Mouse (Mus musculus) embryonic facial prominence, embryonic 13.5 days (tissue): ENCODE measurements around the gene Fcer2a. TPM values are rescaled to one million over a fixed set of nuclear protein-coding genes. Genes with fewer than 3 reads are reported as not detected.

Source experiments
- ATAC-seq: fragments of 200-750 bp; cut with Nextera tagmentation; 2 replicates; pipeline ENCODE4 v1.8.0; 2017; ENCODE audit warnings: low read depth; ENCODE audit not compliant: insufficient number of reproducible peaks, insufficient read depth, low FRiP score, low TSS enrichment
- H3K27ac ChIP-seq: fragments of 300-500 bp; sonication (generic); 2 replicates; pipeline ENCODE4 v1.5.1; 2015; ENCODE audit warnings: moderate library complexity, mild to moderate bottlenecking, inconsistent platforms
- H3K27me3 ChIP-seq: fragments of 300-500 bp; sonication (generic); 2 replicates; pipeline ENCODE4 v1.6.1; 2015; ENCODE audit warnings: mild to moderate bottlenecking, inconsistent platforms
- H3K36me3 ChIP-seq: fragments of 300-500 bp; sonication (generic); 2 replicates; pipeline ENCODE4 v1.6.1; 2015; ENCODE audit warnings: mild to moderate bottlenecking, inconsistent platforms
- H3K4me1 ChIP-seq: fragments of 300-500 bp; sonication (generic); 2 replicates; pipeline ENCODE4 v1.6.1; 2015; ENCODE audit warnings: inconsistent platforms
- H3K4me2 ChIP-seq: fragments of 300-500 bp; sonication (generic); 2 replicates; pipeline ENCODE4 v1.6.1; 2015; ENCODE audit warnings: moderate library complexity, mild to moderate bottlenecking, inconsistent platforms
- H3K4me3 ChIP-seq: fragments of 300-500 bp; sonication (generic); 2 replicates; pipeline ENCODE4 v1.5.1; 2015; ENCODE audit warnings: mild to moderate bottlenecking, inconsistent platforms
- H3K9ac ChIP-seq: fragments of 300-500 bp; sonication (generic); 2 replicates; pipeline ENCODE4 v1.6.1; 2015; ENCODE audit warnings: mild to moderate bottlenecking, inconsistent platforms
- H3K9me3 ChIP-seq: fragments of 300-500 bp; sonication (generic); 2 replicates; pipeline ENCODE4 v1.6.1; 2016; ENCODE audit warnings: inconsistent platforms
- WGBS: fragments of 180-500 bp; shearing (Covaris S2); methylation state at CpG from one replicate; pipeline ENCODE4 v1.1.7; 2015; ENCODE audit warnings: mixed read lengths; 5-methylcytosine and 5-hydroxymethylcytosine counted together
- polyA plus RNA-seq: library from polyadenylated mRNA; unstranded; fragments of >200 nt; fragmentation: Nextera tagmentation; extraction: Ambion mirVana; gene quantifications from 2 replicates; pipeline ENCODE4 v1.2.1, GENCODE M21; 2015

Gene Fcer2a
- polyA plus RNA-seq: 0.27 and 0.37 TPM in 2 replicates

DNA sequence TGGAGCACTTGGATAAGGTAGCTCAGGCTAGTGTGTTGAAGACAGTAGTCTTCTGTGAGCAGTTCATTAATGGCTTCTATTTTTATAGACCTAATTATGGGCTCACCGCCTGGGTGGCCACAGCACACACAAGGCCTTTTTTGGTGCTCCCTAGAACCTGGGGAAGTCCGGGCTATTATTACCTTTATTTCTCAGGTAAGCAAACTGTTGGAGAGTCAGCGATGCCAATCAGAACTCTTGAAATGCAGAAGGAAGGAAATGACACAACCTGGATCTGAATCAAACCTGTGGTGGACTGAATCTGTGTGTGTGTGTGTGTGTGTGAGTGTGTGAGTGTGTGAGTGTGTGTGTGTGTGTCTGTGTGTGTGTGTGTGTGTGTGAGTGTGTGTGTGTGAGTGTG is at the start of gene Fcer2a:
Fcer2a (minus strand) TSS at position 55 of the 400 bp plus-strand sequence.
- Histone ChIP-seq H3K4me1 (no peaks in the 10 kb centered on the region), H3K4me3 (no peak within 1 kb of the TSS), H3K27me3 (no peaks in the 10 kb centered on the region), H3K36me3 (no peaks in the 10 kb centered on the region), H3K4me2 (no peak within 1 kb of the TSS), H3K9ac (no peak within 1 kb of the TSS), H3K27ac (no peak within 1 kb of the TSS), H3K9me3 (no peaks in the 10 kb centered on the region; the same call in 1 of the 2 replicates)
- 86% methylated on average over 3 of the region's 3 CpGs for WGBS
- ATAC-seq: no peak

- no peak overlapping the region for H3K9ac ChIP-seq
- no peak for ATAC-seq
- no peaks in the 10 kb centered on the region for H3K27me3 ChIP-seq
- WGBS: 88% methylated on average over 2 of the region's 2 CpGs
- no peaks in the 10 kb centered on the region for H3K4me1 ChIP-seq
- H3K27ac ChIP-seq: no peak overlapping the region
- no peaks in the 10 kb centered on the region for H3K9me3 ChIP-seq
- no peak overlapping the region for H3K4me3 ChIP-seq
- H3K4me2 ChIP-seq: no peak overlapping the region
- H3K36me3 ChIP-seq: no peaks in the 10 kb centered on the region
Measured at GRCm38 (mm10) chr8:3736947-3737346, 43.0 kb upstream of the Fcer2a start.

- Histone ChIP-seq H3K9ac (no peak overlapping the region), H3K4me2 (no peak overlapping the region), H3K4me3 (no peak overlapping the region), H3K4me1 (no peaks in the 10 kb centered on the region), H3K27ac (no peak overlapping the region), H3K27me3 (no peaks in the 10 kb centered on the region), H3K9me3 (no peaks in the 10 kb centered on the region), H3K36me3 (no peaks in the 10 kb centered on the region)
- 78% methylated on average over 2 of the region's 2 CpGs for WGBS
- ATAC-seq: no peak
Measured at GRCm38 (mm10) chr8:3735599-3735998, 41.6 kb upstream of the Fcer2a start.

- ATAC-seq: no peak
- no peaks in the 10 kb centered on the region for H3K9me3 ChIP-seq
- H3K4me3 ChIP-seq: no peak overlapping the region
- 53% methylated on average over 1 of the region's 1 CpGs for WGBS
- H3K27ac ChIP-seq: no peak overlapping the region
- no peaks in the 10 kb centered on the region for H3K4me1 ChIP-seq
- H3K4me2 ChIP-seq: no peak overlapping the region
- no peaks in the 10 kb centered on the region for H3K27me3 ChIP-seq
- no peak overlapping the region for H3K9ac ChIP-seq
- no peaks in the 10 kb centered on the region for H3K36me3 ChIP-seq
Measured at GRCm38 (mm10) chr8:3734084-3734483, 40.1 kb upstream of the Fcer2a start.

- Histone ChIP-seq H3K36me3 (no peaks in the 10 kb centered on the region), H3K27me3 (no peaks in the 10 kb centered on the region), H3K4me3 (no peak overlapping the region), H3K9me3 (no peaks in the 10 kb centered on the region), H3K9ac (no peak overlapping the region), H3K4me1 (no peaks in the 10 kb centered on the region), H3K4me2 (no peak overlapping the region), H3K27ac (no peak overlapping the region)
- 47% methylated on average over 1 of the region's 1 CpGs for WGBS
- no peak for ATAC-seq
Measured at GRCm38 (mm10) chr8:3721041-3721440, 27.1 kb upstream of the Fcer2a start.

GRCm38 (mm10) chr8:3720551-3720950 is 26.6 kb upstream of the Fcer2a start, which contains the start of gene Clec4g:
TSS of gene Clec4g (minus strand) at chr8:3720651.
- H3K27me3 ChIP-seq: no peaks in the 10 kb centered on the region
- H3K4me3 ChIP-seq: no peak within 1 kb of the TSS
- no peaks in the 10 kb centered on the region for H3K36me3 ChIP-seq
- no peak within 1 kb of the TSS for H3K4me2 ChIP-seq
- no peak for ATAC-seq
- H3K4me1 ChIP-seq: no peaks in the 10 kb centered on the region
- H3K9ac ChIP-seq: no peak within 1 kb of the TSS
- no peaks in the 10 kb centered on the region for H3K9me3 ChIP-seq
- WGBS: 73% methylated on average over 5 of the region's 5 CpGs
- H3K27ac ChIP-seq: no peak within 1 kb of the TSS

GRCm38 (mm10) chr8:3718559-3718958 is 24.6 kb upstream of the Fcer2a start:
- Histone ChIP-seq H3K4me3 (no peak overlapping the region), H3K9me3 (no peaks in the 10 kb centered on the region), H3K27me3 (no peaks in the 10 kb centered on the region), H3K27ac (no peak overlapping the region), H3K36me3 (no peaks in the 10 kb centered on the region), H3K9ac (no peak overlapping the region), H3K4me1 (no peaks in the 10 kb centered on the region), H3K4me2 (no peak overlapping the region)
- 17% methylated on average over 14 of the region's 14 CpGs for WGBS
- no peak for ATAC-seq

DNA sequence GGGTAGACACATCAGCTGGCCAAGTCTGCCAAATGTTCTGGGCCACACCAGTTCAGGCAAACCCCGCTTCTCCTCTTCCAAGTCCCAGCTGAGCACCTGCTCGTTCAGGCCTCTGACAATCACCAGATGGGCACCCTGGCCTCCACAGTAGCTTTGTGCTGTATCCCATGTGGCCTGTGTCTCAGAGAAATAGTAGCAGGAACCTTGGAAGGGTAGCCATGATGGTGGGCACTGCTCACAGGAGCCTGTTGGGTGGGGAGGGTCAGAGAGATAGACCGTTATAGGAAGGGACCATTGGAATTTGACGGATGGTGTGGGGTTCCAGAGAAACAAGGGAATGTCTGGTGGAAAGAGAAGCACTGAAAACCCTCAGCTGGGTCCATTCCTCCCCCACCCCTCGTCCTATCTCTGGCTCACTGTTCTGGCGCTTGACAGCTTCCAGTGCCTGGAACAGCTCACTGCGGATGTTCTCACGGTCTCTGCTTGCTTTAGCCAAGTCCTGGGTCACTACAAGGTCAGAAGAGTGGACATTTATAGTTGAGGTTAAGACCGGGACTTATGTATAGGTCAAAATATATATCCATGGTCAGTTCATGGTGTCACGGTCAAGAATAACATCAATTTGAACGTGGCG is 23.5 kb upstream of the Fcer2a start:
- no peak overlapping the region for H3K4me2 ChIP-seq
- no peaks in the 10 kb centered on the region for H3K4me1 ChIP-seq
- H3K9me3 ChIP-seq: no peaks in the 10 kb centered on the region
- H3K27me3 ChIP-seq: no peaks in the 10 kb centered on the region
- no peak overlapping the region for H3K4me3 ChIP-seq
- no peak for ATAC-seq
- no peak overlapping the region for H3K9ac ChIP-seq
- H3K36me3 ChIP-seq: no peaks in the 10 kb centered on the region
- WGBS: 86% methylated on average over 12 of the region's 12 CpGs
- no peak overlapping the region for H3K27ac ChIP-seq

DNA sequence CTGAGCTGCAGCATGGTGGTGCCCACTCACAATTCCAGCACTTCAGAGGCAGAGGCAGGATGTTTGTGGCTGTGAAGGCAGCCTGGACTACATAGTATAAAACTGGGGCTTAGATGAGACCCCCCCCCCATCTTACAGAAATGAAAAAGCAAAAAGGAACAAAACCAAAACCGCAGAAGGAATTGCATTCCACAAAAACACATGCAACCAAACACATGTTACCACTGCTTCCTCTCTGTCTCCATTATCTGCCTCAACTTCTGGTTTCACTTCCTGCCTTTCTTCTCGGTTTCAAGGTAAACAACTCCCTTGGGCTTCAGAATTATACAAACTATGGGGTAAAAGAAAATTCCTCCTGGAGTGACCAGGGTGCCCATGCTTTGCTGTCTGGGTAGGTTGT is 17.7 kb upstream of the Fcer2a start:
- Histone ChIP-seq H3K9me3 (no peaks in the 10 kb centered on the region), H3K9ac (no peak overlapping the region), H3K27me3 (no peaks in the 10 kb centered on the region), H3K4me2 (no peak overlapping the region), H3K27ac (no peak overlapping the region), H3K4me1 (no peaks in the 10 kb centered on the region), H3K36me3 (no peaks in the 10 kb centered on the region), H3K4me3 (no peak overlapping the region)
- 54% methylated on average over 2 of the region's 2 CpGs for WGBS
- ATAC-seq: no peak

GRCm38 (mm10) chr8:3710312-3710711 is 16.3 kb upstream of the Fcer2a start:
- no peak overlapping the region for H3K4me3 ChIP-seq
- no peaks in the 10 kb centered on the region for H3K36me3 ChIP-seq
- no peak overlapping the region for H3K4me2 ChIP-seq
- no peak overlapping the region for H3K9ac ChIP-seq
- no peaks in the 10 kb centered on the region for H3K4me1 ChIP-seq
- H3K9me3 ChIP-seq: no peaks in the 10 kb centered on the region
- H3K27me3 ChIP-seq: no peaks in the 10 kb centered on the region
- 70% methylated on average over 3 of the region's 3 CpGs for WGBS
- ATAC-seq: no peak
- no peak overlapping the region for H3K27ac ChIP-seq

GRCm38 (mm10) chr8:3707611-3708010 is 13.6 kb upstream of the Fcer2a start:
- 64% methylated on average over 7 of the region's 7 CpGs for WGBS
- H3K4me2 ChIP-seq: no peak overlapping the region
- ATAC-seq: no peak

DNA sequence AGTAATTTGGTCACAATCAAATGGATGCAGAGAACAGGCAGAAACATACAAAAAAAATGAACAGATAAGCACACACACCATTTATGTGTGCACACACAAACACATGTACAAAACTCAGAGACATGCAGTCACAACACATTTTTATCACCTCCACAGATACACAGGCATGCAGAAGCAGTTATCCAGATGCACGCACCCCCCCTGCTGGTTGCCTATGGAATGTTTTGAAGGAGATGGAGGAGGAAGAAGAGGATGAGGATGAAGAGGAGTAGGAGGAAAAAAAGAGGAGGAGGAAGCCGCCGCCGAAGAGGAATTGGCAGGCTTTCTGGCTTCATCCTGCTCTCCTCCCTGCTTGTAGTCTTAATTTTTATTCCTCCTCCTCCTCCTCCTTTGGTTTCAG is 11.7 kb upstream of the Fcer2a start:
- Histone ChIP-seq H3K4me1 (no peaks in the 10 kb centered on the region), H3K4me3 (no peak overlapping the region), H3K27ac (no peak overlapping the region), H3K4me2 (no peak overlapping the region), H3K9me3 (no peaks in the 10 kb centered on the region), H3K36me3 (no peaks in the 10 kb centered on the region), H3K9ac (no peak overlapping the region), H3K27me3 (no peaks in the 10 kb centered on the region)
- no peak for ATAC-seq
- WGBS: 64% methylated on average over 4 of the region's 4 CpGs

More at GRCm38 (mm10) chr8:3707611-3708010, 13.6 kb upstream of the Fcer2a start:
- H3K36me3 ChIP-seq: no peaks in the 10 kb centered on the region
- H3K9me3 ChIP-seq: no peaks in the 10 kb centered on the region
- no peak overlapping the region for H3K27ac ChIP-seq
- H3K9ac ChIP-seq: no peak overlapping the region
- no peaks in the 10 kb centered on the region for H3K27me3 ChIP-seq
- H3K4me1 ChIP-seq: no peaks in the 10 kb centered on the region
- H3K4me3 ChIP-seq: no peak overlapping the region
